Mouse (Mus musculus) myocyte (in vitro differentiated cells): Measurements from ENCODE around the gene BC030867. TPM values are rescaled to one million over a fixed set of nuclear protein-coding genes. Genes with fewer than 3 reads are reported as not detected.
A peak's percentile ranks its signal among the peaks of the same experiment; 100 is the strongest.

Experiments used
- H3K27me3 ChIP-seq: one replicate; pipeline ENCODE4 v1.6.1; 2011; ENCODE audit not compliant: control insufficient read depth, insufficient read depth, insufficient read length
- H3K36me3 ChIP-seq: one replicate; pipeline ENCODE4 v1.6.1; 2011; ENCODE audit not compliant: control insufficient read depth, insufficient read depth
- H3K4me2 ChIP-seq: one replicate; pipeline ENCODE4 v1.6.1; 2011; ENCODE audit warnings: low read depth, control low read depth
- H3K4me3 ChIP-seq: one replicate; pipeline ENCODE4 v1.5.1; 2011; ENCODE audit warnings: mild to moderate bottlenecking, control low read depth, moderate library complexity
- H3K79me2 ChIP-seq: one replicate; pipeline ENCODE4 v1.6.1; 2011; ENCODE audit not compliant: control insufficient read depth, insufficient read depth
- H3ac ChIP-seq: one replicate; pipeline ENCODE4 v1.6.1; 2011; ENCODE audit not compliant: control insufficient read depth, insufficient read length
- CEBPB ChIP-seq: IDR thresholded peaks from 2 replicates; pipeline ENCODE4 v1.6.1; 2011; ENCODE audit warnings: mild to moderate bottlenecking, moderate library complexity; ENCODE audit not compliant: poor library complexity, insufficient read depth, severe bottlenecking
- E2F4 ChIP-seq: IDR thresholded peaks from one replicate; pipeline ENCODE4 v1.6.1; 2011; ENCODE audit warnings: mild to moderate bottlenecking, control low read depth, moderate library complexity; ENCODE audit not compliant: insufficient read depth
- MAX ChIP-seq: IDR thresholded peaks from one replicate; pipeline ENCODE4 v1.6.1; 2011; ENCODE audit warnings: low read depth, mild to moderate bottlenecking, control low read depth
- MYOD1 ChIP-seq, 3 experiments: IDR thresholded peaks; one replicate each; pipeline ENCODE4 v1.6.1; 2011; ENCODE audit warnings: control low read depth in 2 of 3, low read depth in 2 of 3, mild to moderate bottlenecking in 2 of 3, moderate library complexity in 1 of 3; ENCODE audit not compliant: insufficient read length in 2 of 3, control insufficient read depth in 1 of 3
- MYOG ChIP-seq, 3 experiments: IDR thresholded peaks; one replicate each; pipeline ENCODE4 v1.6.1; 2011; ENCODE audit warnings: control low read depth in 2 of 3, low read depth in 2 of 3, mild to moderate bottlenecking in 2 of 3; ENCODE audit not compliant: insufficient read length in 2 of 3, control insufficient read depth in 1 of 3, insufficient read depth in 1 of 3
- POLR2A ChIP-seq: IDR thresholded peaks from one replicate; pipeline ENCODE4 v1.6.1; 2011; ENCODE audit warnings: low read depth, mild to moderate bottlenecking, control low read depth, moderate library complexity; ENCODE audit not compliant: insufficient read length
- POLR2AphosphoS2 ChIP-seq: IDR thresholded peaks from one replicate; pipeline ENCODE4 v1.6.1; 2011; ENCODE audit warnings: low read depth, control low read depth; ENCODE audit not compliant: insufficient read length
- REST ChIP-seq: IDR thresholded peaks from one replicate; pipeline ENCODE4 v1.6.1; 2011; ENCODE audit warnings: mild to moderate bottlenecking, control low read depth, moderate library complexity; ENCODE audit not compliant: insufficient read depth, insufficient read length
- SRF ChIP-seq: IDR thresholded peaks from one replicate; pipeline ENCODE4 v1.6.1; 2011; ENCODE audit warnings: low read depth; ENCODE audit not compliant: control insufficient read depth, insufficient read length
- TCF12 ChIP-seq: IDR thresholded peaks from one replicate; pipeline ENCODE4 v1.6.1; 2011; ENCODE audit warnings: mild to moderate bottlenecking, control low read depth; ENCODE audit not compliant: poor library complexity, insufficient read depth, severe bottlenecking
- TCF3 ChIP-seq: IDR thresholded peaks from one replicate; pipeline ENCODE4 v1.6.1; 2011; ENCODE audit warnings: low read depth, control low read depth; ENCODE audit not compliant: insufficient read length
- USF1 ChIP-seq: IDR thresholded peaks from one replicate; pipeline ENCODE4 v1.6.1; 2011; ENCODE audit warnings: low read depth, mild to moderate bottlenecking, control low read depth, moderate library complexity
- polyA plus RNA-seq: library from polyadenylated mRNA; unstranded; fragments of >200 nt; fragmentation: generic; extraction: Trizol; gene quantifications from one replicate; pipeline ENCODE4 v1.2.1, GENCODE M21; 2012; ENCODE audit warnings: missing spikeins

BC030867 gene
- polyA plus RNA-seq, 1 experiment, result 4.4 TPM

GRCm38 (mm10) chr11:102294416-102294815 lies 45.7 kb downstream of the BC030867 start:
- H3K27me3 ChIP-seq, result no peaks in the 10 kb centered on the region
- peak overlapping the region; percentile 56 for H3K4me3 ChIP-seq
- peaks cover 9% of the 10 kb centered on the region for H3K79me2 ChIP-seq
- H3ac ChIP-seq, result no peak overlapping the region
- peak overlapping the region; percentile 92 for H3K4me2 ChIP-seq
- TF ChIP-seq POLR2A (no peak), SRF (no peak), MAX (no peak), POLR2AphosphoS2 (no peak), MYOD1 (IDR thresholded peaks at IDR 0.05; ENCODE audit: control insufficient read depth in 1 of 3, insufficient read length in 2 of 3, low read depth in 2 of 3) (no peak), CEBPB (no peak), MYOG (IDR thresholded peaks at IDR 0.05; ENCODE audit: control insufficient read depth in 1 of 3, insufficient read depth in 1 of 3, insufficient read length in 2 of 3, low read depth in 2 of 3) (no peak), REST (no peak), E2F4 (no peak), USF1 (no peak), TCF3 (no peak), TCF12 (no peak)
- peaks cover 22% of the 10 kb centered on the region for H3K36me3 ChIP-seq

DNA sequence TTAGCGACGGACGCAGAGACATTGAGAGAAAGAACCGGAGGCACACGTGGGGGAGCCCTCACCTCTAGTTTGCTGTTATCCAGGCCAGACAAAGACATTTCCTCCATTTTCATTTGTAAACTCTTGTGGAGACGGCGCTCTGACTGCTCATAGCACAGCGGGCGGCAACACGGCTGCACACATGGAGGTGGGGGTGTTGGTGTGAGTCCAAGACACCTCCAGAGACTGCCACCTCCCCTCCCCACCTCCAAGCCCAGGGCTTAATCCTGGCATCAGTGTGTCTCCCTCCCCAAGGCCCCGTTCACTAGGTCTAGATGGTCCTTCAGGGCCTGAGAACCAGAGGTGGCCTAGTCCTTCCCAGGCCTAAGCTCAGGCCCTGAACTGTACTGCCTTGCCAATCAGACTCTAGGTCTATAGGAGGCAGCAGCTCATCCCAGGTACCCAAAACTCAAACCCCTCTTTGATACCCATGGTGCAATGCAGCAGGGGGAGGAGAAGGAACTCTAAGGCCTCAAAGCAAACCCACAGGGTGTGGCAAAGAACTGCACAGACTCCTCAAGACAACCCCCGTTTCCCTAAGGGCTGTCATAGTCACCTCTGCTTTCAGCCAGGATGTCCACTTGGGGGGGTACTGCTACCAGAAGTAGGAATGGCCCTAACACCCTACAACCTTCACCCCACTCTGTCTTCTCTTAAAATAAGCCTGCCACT lies 46.4 kb downstream of the BC030867 start:
- peak overlapping the region; percentile 88 for H3ac ChIP-seq
- H3K79me2 ChIP-seq, result peaks cover 9% of the 10 kb centered on the region
- no peaks in the 10 kb centered on the region for H3K27me3 ChIP-seq
- TF ChIP-seq USF1 (no peak), CEBPB (no peak), POLR2AphosphoS2 (peak; percentile 77), POLR2A (peak; percentile 59), MAX (no peak)
- H3K4me3 ChIP-seq, result peak overlapping the region; percentile 56
- H3K4me2 ChIP-seq, result peak overlapping the region; percentile 92
- peaks cover 22% of the 10 kb centered on the region for H3K36me3 ChIP-seq

- no peak for TF ChIP-seq CEBPB
- peak; percentile 8 for TF ChIP-seq POLR2AphosphoS2
- TF ChIP-seq POLR2A, result no peak
- no peak for TF ChIP-seq SRF
- peak overlapping the region; percentile 88 for H3ac ChIP-seq
- peaks cover 9% of the 10 kb centered on the region for H3K79me2 ChIP-seq
- peak overlapping the region; percentile 92 for H3K4me2 ChIP-seq
- H3K27me3 ChIP-seq, result no peaks in the 10 kb centered on the region
- H3K4me3 ChIP-seq, result peak overlapping the region; percentile 56
- peaks cover 22% of the 10 kb centered on the region for H3K36me3 ChIP-seq
These were observed 47.2 kb downstream of the BC030867 start for GRCm38 (mm10) chr11:102295598-102296471.

- TF ChIP-seq POLR2A (peak; percentile 76), POLR2AphosphoS2 (peak; percentile 86), SRF (peak; percentile 53), E2F4 (peak; percentile 12), MAX (no peak), REST (no peak), MYOG (IDR thresholded peaks at IDR 0.05; ENCODE audit: control insufficient read depth in 1 of 3, insufficient read depth in 1 of 3, insufficient read length in 2 of 3, low read depth in 2 of 3) (peak in 1 of 3 experiments; percentile 57)
- Histone ChIP-seq H3ac (peak within 1 kb of the TSS; percentile 88), H3K36me3 (peaks cover 20% of the 10 kb centered on the region), H3K4me2 (peak within 1 kb of the TSS; percentile 93), H3K79me2 (peaks cover 9% of the 10 kb centered on the region), H3K4me3 (peak within 1 kb of the TSS; percentile 56), H3K27me3 (no peaks in the 10 kb centered on the region)
These were observed 48.1 kb downstream of the BC030867 start, which contains the start of gene Atxn7l3 for GRCm38 (mm10) chr11:102296491-102297472. TSS of gene Atxn7l3 (minus strand) at chr11:102296631.
